Mouse (Mus musculus): ENCODE results near the gene Ppy. TPM values are rescaled to one million over a fixed set of nuclear protein-coding genes. Genes with fewer than 3 reads are reported as not detected.

Ppy gene
- polyA plus RNA-seq, 1 experiment from 2014 or later: not detected

DNA sequence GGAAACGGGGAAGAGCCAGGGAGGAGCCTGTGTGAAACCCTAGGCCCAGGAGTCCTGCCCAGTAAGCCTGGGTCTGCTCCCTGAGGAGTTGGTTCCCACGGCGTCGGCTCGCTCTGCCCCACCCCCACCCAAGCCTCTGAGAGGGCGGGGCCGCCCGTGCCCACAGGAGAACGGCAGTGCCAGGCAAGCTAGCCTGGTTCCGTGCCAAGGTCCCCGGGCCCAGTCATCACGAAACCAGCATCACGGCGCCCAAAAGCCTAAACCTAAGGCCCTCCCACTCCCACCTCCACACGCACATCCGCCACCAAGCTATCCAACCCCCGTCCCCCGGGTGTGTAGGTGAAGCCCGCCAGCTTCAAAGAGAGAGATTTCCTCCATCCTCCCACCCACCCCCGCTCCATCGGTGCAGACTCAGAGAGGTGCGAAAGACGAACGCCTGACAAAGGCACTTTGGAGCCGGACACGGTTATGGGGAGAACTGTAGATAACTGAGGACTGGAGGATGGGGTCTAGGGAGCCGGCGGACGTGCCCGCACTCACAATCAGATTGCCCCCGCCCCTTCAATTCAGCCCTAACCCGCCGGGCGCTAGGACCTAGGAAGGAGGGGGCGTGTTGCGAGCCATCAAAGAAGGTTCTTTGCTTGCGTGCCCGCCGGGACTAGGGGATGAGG lies 13.9 kb downstream of the Ppy start:
- Histone ChIP-seq H3K4me1 (peaks cover 49% of the 10 kb centered on the region), H3K27me3 (peaks cover 7% of the 10 kb centered on the region; the same call in 1 of the 2 replicates), H3K9me3 (no peaks in the 10 kb centered on the region), H3K4me2 (replicated peaks) (peak overlapping the region; percentile 83), H3K36me3 (peaks cover 7% of the 10 kb centered on the region; the same call in 1 of the 2 replicates), H3K9ac (replicated peaks) (peak overlapping the region; percentile 79), H3K4me3 (peak overlapping the region; percentile 63), H3K27ac (replicated peaks) (peak overlapping the region; percentile 96)
- under 1% methylated on average over 39 of the region's 39 CpGs for WGBS
- peak; percentile 78 for ATAC-seq (ENCODE audit: low FRiP score, low read depth)

- peaks cover 3% of the 10 kb centered on the region; the same call in 1 of the 2 replicates for H3K27me3 ChIP-seq
- H3K9ac ChIP-seq (replicated peaks): peak overlapping the region; percentile 79
- 10% methylated on average over 3 of the region's 3 CpGs for WGBS
- peak overlapping the region; percentile 63 for H3K4me3 ChIP-seq
- H3K36me3 ChIP-seq: peaks cover 7% of the 10 kb centered on the region; the same call in 1 of the 2 replicates
- no peaks in the 10 kb centered on the region for H3K9me3 ChIP-seq
- ATAC-seq (ENCODE audit: low FRiP score, low read depth): no peak
- peak overlapping the region; percentile 96 for H3K27ac ChIP-seq (replicated peaks)
- peaks cover 58% of the 10 kb centered on the region for H3K4me1 ChIP-seq
- H3K4me2 ChIP-seq (replicated peaks): peak overlapping the region; percentile 83
Observed at GRCm38 (mm10) chr11:102086331-102086730, 14.8 kb downstream of the Ppy start.

- H3K9ac ChIP-seq (replicated peaks): no peak overlapping the region
- no peak overlapping the region for H3K4me2 ChIP-seq (replicated peaks)
- no peak overlapping the region for H3K4me3 ChIP-seq
- peak overlapping the region; percentile 42; the same call in 1 of the 2 replicates for H3K27ac ChIP-seq (replicated peaks)
- peaks cover 50% of the 10 kb centered on the region for H3K4me1 ChIP-seq
- no peak for ATAC-seq (ENCODE audit: low FRiP score, low read depth)
- 5% methylated on average over 7 of the region's 7 CpGs for WGBS
- H3K27me3 ChIP-seq: peaks cover 4% of the 10 kb centered on the region; the same call in 1 of the 2 replicates
- peaks cover 14% of the 10 kb centered on the region; the same call in 1 of the 2 replicates for H3K36me3 ChIP-seq
- H3K9me3 ChIP-seq: no peaks in the 10 kb centered on the region
Observed at GRCm38 (mm10) chr11:102084159-102084558, 17.0 kb downstream of the Ppy start.

DNA sequence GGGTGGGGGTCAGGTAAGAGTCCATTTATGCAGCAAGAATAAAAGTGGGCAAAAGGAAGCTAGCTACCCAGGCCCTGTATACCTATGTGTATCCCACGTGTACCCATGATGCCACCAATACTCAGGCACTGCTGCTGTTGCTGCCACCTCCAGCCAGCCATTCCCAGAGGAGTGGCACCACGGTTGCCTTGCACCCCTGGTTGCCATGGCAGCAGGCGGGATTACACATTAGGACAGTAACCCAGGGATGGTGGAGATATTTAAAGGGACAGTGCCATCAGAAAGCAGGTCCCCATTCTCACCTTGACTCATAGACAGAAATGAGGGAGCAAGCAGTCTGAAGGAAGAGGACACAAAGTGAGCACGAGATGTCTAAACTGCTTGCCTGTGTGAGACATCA lies 17.9 kb downstream of the Ppy start:
- peaks cover 4% of the 10 kb centered on the region; the same call in 1 of the 2 replicates for H3K27me3 ChIP-seq
- H3K4me1 ChIP-seq: peaks cover 45% of the 10 kb centered on the region
- no peak overlapping the region for H3K27ac ChIP-seq (replicated peaks)
- peaks cover 17% of the 10 kb centered on the region for H3K36me3 ChIP-seq
- no peak for ATAC-seq (ENCODE audit: low FRiP score, low read depth)
- no peaks in the 10 kb centered on the region for H3K9me3 ChIP-seq
- no peak overlapping the region for H3K9ac ChIP-seq (replicated peaks)
- WGBS: 54% methylated on average over 4 of the region's 4 CpGs
- peak overlapping the region; percentile 71 for H3K4me2 ChIP-seq (replicated peaks)
- H3K4me3 ChIP-seq: no peak overlapping the region

- Histone ChIP-seq H3K4me3 (peak overlapping the region; percentile 40), H3K27ac (replicated peaks) (no peak overlapping the region), H3K9ac (replicated peaks) (peak overlapping the region; percentile 59), H3K9me3 (no peaks in the 10 kb centered on the region), H3K4me1 (peaks cover 45% of the 10 kb centered on the region), H3K27me3 (peaks cover 4% of the 10 kb centered on the region; the same call in 1 of the 2 replicates), H3K4me2 (replicated peaks) (peak overlapping the region; percentile 71), H3K36me3 (peaks cover 24% of the 10 kb centered on the region)
- WGBS: 1% methylated on average over 18 of the region's 18 CpGs
- ATAC-seq (ENCODE audit: low FRiP score, low read depth): peak; percentile 78
Observed at GRCm38 (mm10) chr11:102082322-102082721, 18.8 kb downstream of the Ppy start.

- H3K9me3 ChIP-seq: no peaks in the 10 kb centered on the region
- H3K9ac ChIP-seq (replicated peaks): no peak overlapping the region
- no peak overlapping the region for H3K27ac ChIP-seq (replicated peaks)
- peaks cover 15% of the 10 kb centered on the region for H3K36me3 ChIP-seq
- WGBS: 72% methylated on average over 14 of the region's 14 CpGs
- ATAC-seq (ENCODE audit: low FRiP score, low read depth): no peak
- no peak overlapping the region for H3K4me3 ChIP-seq
- no peak overlapping the region for H3K4me2 ChIP-seq (replicated peaks)
- H3K4me1 ChIP-seq: peaks cover 6% of the 10 kb centered on the region
- H3K27me3 ChIP-seq: no peaks in the 10 kb centered on the region
Observed at GRCm38 (mm10) chr11:102073722-102074121, 27.4 kb downstream of the Ppy start.

DNA sequence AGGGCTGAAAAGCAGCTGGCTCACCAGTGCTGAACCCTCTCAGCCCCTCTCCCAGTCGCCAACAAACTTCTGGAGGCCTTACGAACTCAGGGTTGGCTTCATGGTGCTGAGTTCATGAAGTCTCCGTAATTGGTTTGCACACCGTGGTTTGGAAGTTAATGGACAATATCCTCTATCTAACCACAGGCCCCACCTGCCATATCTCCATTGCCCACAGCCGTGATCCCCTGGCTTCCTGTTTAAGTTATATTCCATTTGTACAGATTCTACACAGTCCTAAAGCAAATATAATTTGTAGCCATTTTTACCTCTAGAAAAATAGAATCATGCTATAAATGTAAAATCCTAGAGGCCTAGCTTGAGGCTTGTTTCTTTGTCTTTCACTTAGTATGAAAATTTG lies 28.4 kb downstream of the Ppy start:
- Histone ChIP-seq H3K9ac (replicated peaks) (no peak overlapping the region), H3K4me2 (replicated peaks) (no peak overlapping the region), H3K27ac (replicated peaks) (no peak overlapping the region), H3K4me3 (no peak overlapping the region), H3K27me3 (no peaks in the 10 kb centered on the region), H3K36me3 (peaks cover 7% of the 10 kb centered on the region; the same call in 1 of the 2 replicates), H3K4me1 (peaks cover 6% of the 10 kb centered on the region), H3K9me3 (no peaks in the 10 kb centered on the region)
- no peak for ATAC-seq (ENCODE audit: low FRiP score, low read depth)
- 84% methylated on average over 5 of the region's 5 CpGs for WGBS

DNA sequence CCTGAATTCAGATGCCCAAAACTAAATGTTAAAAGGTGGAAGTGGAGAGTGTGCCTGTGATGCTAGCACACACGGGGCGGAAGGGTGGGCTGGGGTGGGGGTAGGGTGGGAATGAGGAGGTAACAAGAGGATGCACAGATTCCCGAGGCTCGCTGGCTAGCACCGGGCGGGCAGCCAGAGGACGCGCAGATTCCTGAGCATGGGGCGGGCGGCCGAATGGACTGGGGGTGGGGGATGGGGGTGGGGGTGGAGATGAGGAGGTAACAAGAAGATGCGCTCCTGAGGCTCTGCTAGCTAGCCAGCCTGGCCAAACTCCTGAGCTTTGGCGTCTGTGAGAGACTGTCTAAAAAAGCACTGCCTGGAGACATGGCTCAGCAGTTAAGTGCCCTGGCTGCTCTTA lies 30.7 kb downstream of the Ppy start:
- no peaks in the 10 kb centered on the region for H3K27me3 ChIP-seq
- 1% methylated on average over 12 of the region's 13 CpGs for WGBS
- H3K9me3 ChIP-seq: no peaks in the 10 kb centered on the region
- H3K4me3 ChIP-seq: no peak overlapping the region
- no peak overlapping the region for H3K27ac ChIP-seq (replicated peaks)
- no peaks in the 10 kb centered on the region for H3K36me3 ChIP-seq
- no peak for ATAC-seq (ENCODE audit: low FRiP score, low read depth)
- H3K4me2 ChIP-seq (replicated peaks): peak overlapping the region; percentile 15
- peaks cover 6% of the 10 kb centered on the region for H3K4me1 ChIP-seq
- no peak overlapping the region for H3K9ac ChIP-seq (replicated peaks)

DNA sequence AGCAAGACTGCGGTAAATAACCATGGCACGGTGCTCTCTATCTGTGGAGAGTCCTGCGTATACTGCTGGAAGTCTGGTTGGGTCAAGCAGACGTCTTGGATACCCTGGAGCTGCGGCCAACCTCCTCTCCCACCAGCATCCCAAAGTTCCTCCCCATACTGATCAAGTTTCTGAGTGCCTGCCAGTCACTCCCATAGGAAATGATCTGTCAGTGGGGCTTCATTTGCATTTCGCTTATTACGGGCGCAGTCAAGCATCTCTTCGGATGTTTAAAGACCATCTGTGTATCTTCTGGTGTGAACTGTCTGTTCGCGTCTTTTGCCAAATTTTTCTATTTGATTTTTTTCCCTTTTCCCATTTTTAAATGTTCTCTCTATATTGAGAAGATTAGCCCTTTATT lies 31.5 kb downstream of the Ppy start:
- Histone ChIP-seq H3K4me3 (no peak overlapping the region), H3K9ac (replicated peaks) (no peak overlapping the region), H3K27me3 (no peaks in the 10 kb centered on the region), H3K27ac (replicated peaks) (no peak overlapping the region), H3K4me2 (replicated peaks) (no peak overlapping the region), H3K4me1 (peaks cover 6% of the 10 kb centered on the region), H3K9me3 (no peaks in the 10 kb centered on the region), H3K36me3 (no peaks in the 10 kb centered on the region)
- 55% methylated on average over 11 of the region's 11 CpGs for WGBS
- no peak for ATAC-seq (ENCODE audit: low FRiP score, low read depth)

GRCm38 (mm10) chr11:102068969-102069368 lies 32.1 kb downstream of the Ppy start:
- Histone ChIP-seq H3K27me3 (no peaks in the 10 kb centered on the region), H3K9ac (replicated peaks) (no peak overlapping the region), H3K4me2 (replicated peaks) (no peak overlapping the region), H3K27ac (replicated peaks) (no peak overlapping the region), H3K9me3 (no peaks in the 10 kb centered on the region), H3K36me3 (peaks cover 5% of the 10 kb centered on the region), H3K4me1 (peaks cover 6% of the 10 kb centered on the region), H3K4me3 (no peak overlapping the region)
- 33% methylated on average over 2 of the region's 2 CpGs for WGBS
- no peak for ATAC-seq (ENCODE audit: low FRiP score, low read depth)

DNA sequence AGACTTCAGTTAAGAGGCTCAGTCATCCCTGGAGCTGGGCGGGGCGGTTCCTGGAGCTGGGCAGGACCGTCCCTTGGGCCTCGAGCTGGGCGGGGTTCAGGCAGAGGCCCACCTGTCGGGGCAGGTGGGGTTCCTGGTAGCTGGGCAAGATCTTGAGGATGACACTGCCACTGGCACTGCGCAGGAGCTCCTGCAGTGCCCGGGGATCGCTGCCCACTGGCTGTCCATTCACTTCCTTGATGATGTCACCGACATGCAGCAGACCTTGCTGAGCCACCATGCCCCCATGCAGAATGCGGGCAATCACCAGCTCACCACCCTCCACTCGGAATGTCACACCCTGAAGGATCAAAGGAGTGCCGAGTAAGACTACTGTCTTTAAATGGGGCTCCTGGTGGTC lies 38.0 kb downstream of the Ppy start:
- no peaks in the 10 kb centered on the region for H3K9me3 ChIP-seq
- H3K4me2 ChIP-seq (replicated peaks): no peak overlapping the region
- 82% methylated on average over 13 of the region's 13 CpGs for WGBS
- peaks cover 14% of the 10 kb centered on the region for H3K27me3 ChIP-seq
- H3K4me1 ChIP-seq: peaks cover 3% of the 10 kb centered on the region; the same call in 1 of the 2 replicates
- no peak overlapping the region for H3K4me3 ChIP-seq
- no peak for ATAC-seq (ENCODE audit: low FRiP score, low read depth)
- H3K27ac ChIP-seq (replicated peaks): no peak overlapping the region
- H3K9ac ChIP-seq (replicated peaks): no peak overlapping the region
- H3K36me3 ChIP-seq: peaks cover 36% of the 10 kb centered on the region

- ATAC-seq (ENCODE audit: low FRiP score, low read depth): no peak
- H3K9ac ChIP-seq (replicated peaks): no peak overlapping the region
- no peak overlapping the region for H3K4me3 ChIP-seq
- peak overlapping the region; percentile 76; the same call in 1 of the 2 replicates for H3K4me2 ChIP-seq (replicated peaks)
- H3K36me3 ChIP-seq: peaks cover 41% of the 10 kb centered on the region
- no peak overlapping the region for H3K27ac ChIP-seq (replicated peaks)
- 33% methylated on average over 16 of the region's 16 CpGs for WGBS
- H3K27me3 ChIP-seq: peaks cover 14% of the 10 kb centered on the region
- no peaks in the 10 kb centered on the region for H3K9me3 ChIP-seq
- H3K4me1 ChIP-seq: peaks cover 3% of the 10 kb centered on the region; the same call in 1 of the 2 replicates
Observed at GRCm38 (mm10) chr11:102061941-102062473, 39.1 kb downstream of the Ppy start.

Measured in midbrain, embryonic 12.5 days (tissue).